ENCODE assay signal across 10 mouse cellular contexts in the genomic region with DNA sequence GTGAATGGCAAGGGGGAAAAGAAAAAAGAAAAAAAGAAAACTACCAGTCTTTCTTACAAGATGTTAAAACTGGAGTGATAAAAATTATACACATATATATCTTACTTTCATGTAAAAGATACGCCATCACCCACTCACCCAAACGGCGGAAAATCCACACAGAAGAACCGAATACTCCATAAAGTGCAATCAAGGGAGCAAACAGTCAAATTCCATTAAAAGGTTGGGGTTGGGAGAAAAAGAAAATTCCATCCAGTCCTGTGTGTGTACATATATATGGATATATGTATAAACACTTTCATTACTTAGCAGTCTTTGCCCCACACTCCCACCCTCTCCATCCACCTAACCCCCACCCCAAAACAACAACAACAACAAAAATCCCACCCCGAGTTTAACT. TPM values are rescaled to one million over a fixed set of nuclear protein-coding genes. Genes with fewer than 3 reads are reported as not detected.
A peak's percentile ranks its signal among the peaks of the same experiment; 100 is the strongest.
DNase-seq lines count a peak whose midpoint lies in the region; ATAC-seq and TF ChIP-seq lines count a peak whose summit lies in the region.
"Had no signal": no experiment of that assay in that cellular context is flagged by ENCODE, and none has a peak within 500 bp of the region (broad histone marks: within the 10 kb centered on the region; RNA-seq: fewer than 3 reads in every experiment).

No protein-coding gene starts in this region.

- no peak for DNase-seq in kidney, adult 9 months
- no peak for DNase-seq in forebrain, embryonic 11.5 days (ENCODE audit: low spot score)
- no peak for DNase-seq in urinary bladder, postnatal 14 days (ENCODE audit: low spot score)
- no peak for DNase-seq in layer of hippocampus, adult 9-10 months (ENCODE audit: low spot score)
- no peak for DNase-seq in right cerebral cortex, postnatal 4 days
- DNase-seq: kidney, postnatal 36 days had no signal

- 27% methylated on average over 5 of the region's 5 CpGs for WGBS in kidney, embryonic 15.5 days
- WGBS in forebrain, embryonic 11.5 days = 35% methylated on average over 5 of the region's 5 CpGs
- 63% methylated on average over 5 of the region's 5 CpGs for WGBS in intestine, postnatal 0 days
- 22% methylated on average over 5 of the region's 5 CpGs for WGBS in midbrain, embryonic 16.5 days

- no peak for TF ChIP-seq CTCF in intestine, postnatal 0 days (IDR thresholded peaks at IDR 0.05; ENCODE audit: low read depth)

- H3K9me3 ChIP-seq in kidney, embryonic 15.5 days (replicated peaks) = no peaks in the 10 kb centered on the region
- no peaks in the 10 kb centered on the region for H3K9me3 ChIP-seq in forebrain, embryonic 11.5 days (ENCODE audit: control insufficient read depth, low read length)
- H3K9me3 ChIP-seq in intestine, postnatal 0 days (ENCODE audit: control insufficient read depth) = no peaks in the 10 kb centered on the region
- H3K9me3 ChIP-seq in midbrain, embryonic 16.5 days (replicated peaks; ENCODE audit: control insufficient read depth, low read length, poor library complexity, severe bottlenecking) = no peaks in the 10 kb centered on the region

- peaks cover 14% of the 10 kb centered on the region; the same call in 1 of the 2 replicates for H3K4me1 ChIP-seq in kidney, embryonic 15.5 days
- peaks cover 7% of the 10 kb centered on the region for H3K4me1 ChIP-seq in forebrain, embryonic 11.5 days (replicated peaks; ENCODE audit: control insufficient read depth, insufficient read depth, low read length)
- no peaks in the 10 kb centered on the region for H3K4me1 ChIP-seq in intestine, postnatal 0 days (replicated peaks; ENCODE audit: control insufficient read depth, insufficient read depth, low read length)
- H3K4me1 ChIP-seq in midbrain, embryonic 16.5 days (ENCODE audit: control insufficient read depth, insufficient read depth, low read length) = peaks cover 8% of the 10 kb centered on the region; the same call in 1 of the 2 replicates

- ATAC-seq in kidney, embryonic 15.5 days (replicated peaks; ENCODE audit: low FRiP score) = no peak
- no peak for ATAC-seq in forebrain, embryonic 11.5 days (replicated peaks; ENCODE audit: low FRiP score)
- ATAC-seq in intestine, postnatal 0 days = no peak
- ATAC-seq in midbrain, embryonic 16.5 days = no peak

- no peaks in the 10 kb centered on the region for H3K27me3 ChIP-seq in kidney, embryonic 15.5 days
- no peaks in the 10 kb centered on the region for H3K27me3 ChIP-seq in forebrain, embryonic 11.5 days (ENCODE audit: control insufficient read depth, insufficient read depth, low read length)
- H3K27me3 ChIP-seq in intestine, postnatal 0 days (replicated peaks; ENCODE audit: control insufficient read depth, insufficient read depth, low read length) = no peaks in the 10 kb centered on the region
- H3K27me3 ChIP-seq in midbrain, embryonic 16.5 days (ENCODE audit: control insufficient read depth, insufficient read depth, low read depth, low read length) = no peaks in the 10 kb centered on the region

- peak overlapping the region; percentile 75 for H3K4me3 ChIP-seq in kidney, embryonic 15.5 days (replicated peaks)
- H3K4me3 ChIP-seq in forebrain, embryonic 11.5 days (ENCODE audit: low read depth, low read length) = peak overlapping the region; percentile 75
- peak overlapping the region; percentile 73; the same call in 1 of the 2 replicates for H3K4me3 ChIP-seq in intestine, postnatal 0 days (ENCODE audit: low read depth, low read length)
- peak overlapping the region; percentile 80 for H3K4me3 ChIP-seq in midbrain, embryonic 16.5 days (ENCODE audit: low read depth, low read length)
- H3K4me3 ChIP-seq: megakaryocyte, embryonic 14.5 days had no signal

- H3K4me2 ChIP-seq in kidney, embryonic 15.5 days = peak overlapping the region; percentile 91
- peak overlapping the region; percentile 86 for H3K4me2 ChIP-seq in forebrain, embryonic 11.5 days (ENCODE audit: low read depth, low read length, severe bottlenecking)
- peak overlapping the region; percentile 97 for H3K4me2 ChIP-seq in intestine, postnatal 0 days (replicated peaks; ENCODE audit: low read depth)
- H3K4me2 ChIP-seq in midbrain, embryonic 16.5 days (ENCODE audit: low read length) = peak overlapping the region; percentile 94

- H3K9ac ChIP-seq in kidney, embryonic 15.5 days = peak overlapping the region; percentile 85; the same call in 1 of the 2 replicates
- H3K9ac ChIP-seq in forebrain, embryonic 11.5 days (ENCODE audit: low read length) = 0 out of 2 replicates have a peak overlapping the region, but pooled peaks have one; percentile 12
- no peak overlapping the region for H3K9ac ChIP-seq in intestine, postnatal 0 days (ENCODE audit: low read depth, low read length)
- peak overlapping the region; percentile 43 for H3K9ac ChIP-seq in midbrain, embryonic 16.5 days (ENCODE audit: low read depth, low read length)

- no peaks in the 10 kb centered on the region for H3K36me3 ChIP-seq in kidney, embryonic 15.5 days
- no peaks in the 10 kb centered on the region for H3K36me3 ChIP-seq in forebrain, embryonic 11.5 days (ENCODE audit: control insufficient read depth, insufficient read depth, low read length)
- no peaks in the 10 kb centered on the region for H3K36me3 ChIP-seq in intestine, postnatal 0 days (ENCODE audit: control insufficient read depth, insufficient read depth)
- H3K36me3 ChIP-seq in midbrain, embryonic 16.5 days (ENCODE audit: control insufficient read depth, insufficient read depth, low read length) = no peaks in the 10 kb centered on the region

- peak overlapping the region; percentile 54; the same call in 1 of the 2 replicates for H3K27ac ChIP-seq in kidney, embryonic 15.5 days
- H3K27ac ChIP-seq in forebrain, embryonic 11.5 days (ENCODE audit: low read depth, low read length) = no peak overlapping the region
- no peak overlapping the region for H3K27ac ChIP-seq in intestine, postnatal 0 days (ENCODE audit: low read depth, low read length)
- H3K27ac ChIP-seq in midbrain, embryonic 16.5 days (ENCODE audit: low read length) = peak overlapping the region; percentile 15; the same call in 1 of the 2 replicates

RNA-seq across cellular contexts. Expression of a gene that starts 1.7 kb away (rescaled TPM):
- polyA plus RNA-seq in kidney, embryonic 15.5 days (2015; fragmentation: Nextera tagmentation; extraction: Ambion mirVana) = 7.9 and 8.8 TPM in 2 replicates
- 14.4 and 16.2 TPM in 2 replicates for polyA plus RNA-seq in forebrain, embryonic 11.5 days (2014; fragmentation: Nextera tagmentation; extraction: Ambion mirVana)
- polyA plus RNA-seq in intestine, postnatal 0 days (2015; fragmentation: Nextera tagmentation; extraction: Ambion mirVana) = 0.64 and 0.73 TPM in 2 replicates
- 20.5 and 25.9 TPM in 2 replicates for polyA plus RNA-seq in midbrain, embryonic 16.5 days (2015; fragmentation: Nextera tagmentation; extraction: Ambion mirVana)

Comparison
In these comparisons a context has a peak if more than half of its experiments do, and no peak if none do; other contexts are left out.
1. H3K27ac ChIP-seq: peak in kidney, embryonic 15.5 days (single experiment) and midbrain, embryonic 16.5 days (single experiment); none in forebrain, embryonic 11.5 days (single experiment) and intestine, postnatal 0 days (single experiment).
2. Peak in every context shown above with its lines, with median percentiles within 50 percentile points of each other: H3K4me2 ChIP-seq and H3K4me3 ChIP-seq.